Mouse (Mus musculus): Measurements from ENCODE around the gene Ankrd12.

- TF ChIP-seq POLR2A (IDR thresholded peaks at IDR 0.05; ENCODE audit: insufficient read depth, low read depth, low read length) (no peak), CTCF (IDR thresholded peaks at IDR 0.05) (no peak)
These were observed 115.2 kb downstream of the Ankrd12 start for GRCm38 (mm10) chr17:65961606-65962136.

All from heart, adult 2 months (tissue).